Mouse (Mus musculus): ENCODE measurements around the gene D430041D05Rik. TPM values are rescaled to one million over a fixed set of nuclear protein-coding genes. Genes with fewer than 3 reads are reported as not detected.

Gene D430041D05Rik
- polyA plus RNA-seq, 1 experiment, result 46.7 TPM

GRCm38 (mm10) chr2:104436226-104436625 is 25.4 kb upstream of the D430041D05Rik start:
- TF ChIP-seq POLR2A (IDR thresholded peaks at IDR 0.05; ENCODE audit: extremely low read depth, insufficient read depth, low read length), result no peak
- TF ChIP-seq CTCF (IDR thresholded peaks at IDR 0.05; ENCODE audit: extremely low read depth, insufficient read depth, low read length), result no peak
- no peak overlapping the region for H3K27ac ChIP-seq (ENCODE audit: insufficient read depth, low read length)
- H3K4me3 ChIP-seq (ENCODE audit: insufficient read depth, low read length), result no peak overlapping the region
- no peaks in the 10 kb centered on the region for H3K4me1 ChIP-seq (ENCODE audit: control insufficient read depth, insufficient read depth, low read length)

- no peak for TF ChIP-seq CTCF (IDR thresholded peaks at IDR 0.05; ENCODE audit: extremely low read depth, insufficient read depth, low read length)
- no peak for TF ChIP-seq POLR2A (IDR thresholded peaks at IDR 0.05; ENCODE audit: extremely low read depth, insufficient read depth, low read length)
- H3K4me3 ChIP-seq (ENCODE audit: insufficient read depth, low read length), result no peak overlapping the region
- no peak overlapping the region for H3K27ac ChIP-seq (ENCODE audit: insufficient read depth, low read length)
- peaks cover 2% of the 10 kb centered on the region; the same call in 1 of the 2 replicates for H3K4me1 ChIP-seq (ENCODE audit: control insufficient read depth, insufficient read depth, low read length)
These were observed 20.3 kb upstream of the D430041D05Rik start for GRCm38 (mm10) chr2:104431067-104431466.

GRCm38 (mm10) chr2:104430566-104430965 is 19.8 kb upstream of the D430041D05Rik start:
- H3K27ac ChIP-seq (ENCODE audit: insufficient read depth, low read length), result no peak overlapping the region
- TF ChIP-seq CTCF (IDR thresholded peaks at IDR 0.05; ENCODE audit: extremely low read depth, insufficient read depth, low read length) (no peak), POLR2A (IDR thresholded peaks at IDR 0.05; ENCODE audit: extremely low read depth, insufficient read depth, low read length) (no peak)
- H3K4me3 ChIP-seq (ENCODE audit: insufficient read depth, low read length), result no peak overlapping the region
- peaks cover 2% of the 10 kb centered on the region; the same call in 1 of the 2 replicates for H3K4me1 ChIP-seq (ENCODE audit: control insufficient read depth, insufficient read depth, low read length)

- TF ChIP-seq CTCF (IDR thresholded peaks at IDR 0.05; ENCODE audit: extremely low read depth, insufficient read depth, low read length), result no peak
- no peak for TF ChIP-seq POLR2A (IDR thresholded peaks at IDR 0.05; ENCODE audit: extremely low read depth, insufficient read depth, low read length)
- H3K4me3 ChIP-seq (ENCODE audit: insufficient read depth, low read length), result no peak overlapping the region
- no peak overlapping the region for H3K27ac ChIP-seq (ENCODE audit: insufficient read depth, low read length)
- peaks cover 2% of the 10 kb centered on the region; the same call in 1 of the 2 replicates for H3K4me1 ChIP-seq (ENCODE audit: control insufficient read depth, insufficient read depth, low read length)
These were observed 15.3 kb upstream of the D430041D05Rik start for GRCm38 (mm10) chr2:104426112-104426511.

GRCm38 (mm10) chr2:104422230-104422629 is 11.4 kb upstream of the D430041D05Rik start:
- Histone ChIP-seq H3K4me3 (ENCODE audit: insufficient read depth, low read length) (no peak overlapping the region), H3K4me1 (ENCODE audit: control insufficient read depth, insufficient read depth, low read length) (peaks cover under 1% of the 10 kb centered on the region; the same call in 1 of the 2 replicates), H3K27ac (ENCODE audit: insufficient read depth, low read length) (no peak overlapping the region)
- TF ChIP-seq POLR2A (IDR thresholded peaks at IDR 0.05; ENCODE audit: extremely low read depth, insufficient read depth, low read length), result no peak
- no peak for TF ChIP-seq CTCF (IDR thresholded peaks at IDR 0.05; ENCODE audit: extremely low read depth, insufficient read depth, low read length)

GRCm38 (mm10) chr2:104420805-104421204 is 10.0 kb upstream of the D430041D05Rik start:
- TF ChIP-seq CTCF (IDR thresholded peaks at IDR 0.05; ENCODE audit: extremely low read depth, insufficient read depth, low read length) (no peak), POLR2A (IDR thresholded peaks at IDR 0.05; ENCODE audit: extremely low read depth, insufficient read depth, low read length) (no peak)
- H3K4me3 ChIP-seq (ENCODE audit: insufficient read depth, low read length), result no peak overlapping the region
- H3K4me1 ChIP-seq (ENCODE audit: control insufficient read depth, insufficient read depth, low read length), result no peaks in the 10 kb centered on the region
- no peak overlapping the region for H3K27ac ChIP-seq (ENCODE audit: insufficient read depth, low read length)

GRCm38 (mm10) chr2:104419999-104420398 is 9.2 kb upstream of the D430041D05Rik start:
- no peaks in the 10 kb centered on the region for H3K4me1 ChIP-seq (ENCODE audit: control insufficient read depth, insufficient read depth, low read length)
- H3K4me3 ChIP-seq (ENCODE audit: insufficient read depth, low read length), result no peak overlapping the region
- no peak overlapping the region for H3K27ac ChIP-seq (ENCODE audit: insufficient read depth, low read length)
- no peak for TF ChIP-seq POLR2A (IDR thresholded peaks at IDR 0.05; ENCODE audit: extremely low read depth, insufficient read depth, low read length)
- TF ChIP-seq CTCF (IDR thresholded peaks at IDR 0.05; ENCODE audit: extremely low read depth, insufficient read depth, low read length), result no peak

GRCm38 (mm10) chr2:104419411-104419810 is 8.6 kb upstream of the D430041D05Rik start:
- Histone ChIP-seq H3K4me3 (ENCODE audit: insufficient read depth, low read length) (no peak overlapping the region), H3K27ac (ENCODE audit: insufficient read depth, low read length) (no peak overlapping the region), H3K4me1 (ENCODE audit: control insufficient read depth, insufficient read depth, low read length) (no peaks in the 10 kb centered on the region)
- TF ChIP-seq POLR2A (IDR thresholded peaks at IDR 0.05; ENCODE audit: extremely low read depth, insufficient read depth, low read length), result no peak
- no peak for TF ChIP-seq CTCF (IDR thresholded peaks at IDR 0.05; ENCODE audit: extremely low read depth, insufficient read depth, low read length)

- Histone ChIP-seq H3K4me3 (ENCODE audit: insufficient read depth, low read length) (no peak overlapping the region), H3K4me1 (ENCODE audit: control insufficient read depth, insufficient read depth, low read length) (peaks cover 7% of the 10 kb centered on the region), H3K27ac (ENCODE audit: insufficient read depth, low read length) (peak overlapping the region; percentile 38; the same call in 1 of the 2 replicates)
- TF ChIP-seq CTCF (IDR thresholded peaks at IDR 0.05; ENCODE audit: extremely low read depth, insufficient read depth, low read length) (no peak), POLR2A (IDR thresholded peaks at IDR 0.05; ENCODE audit: extremely low read depth, insufficient read depth, low read length) (no peak)
These were observed 2.2 kb upstream of the D430041D05Rik start for GRCm38 (mm10) chr2:104413011-104413410.

GRCm38 (mm10) chr2:104412496-104412895 is 1.7 kb upstream of the D430041D05Rik start:
- H3K4me3 ChIP-seq (ENCODE audit: insufficient read depth, low read length), result no peak overlapping the region
- no peak for TF ChIP-seq CTCF (IDR thresholded peaks at IDR 0.05; ENCODE audit: extremely low read depth, insufficient read depth, low read length)
- no peak for TF ChIP-seq POLR2A (IDR thresholded peaks at IDR 0.05; ENCODE audit: extremely low read depth, insufficient read depth, low read length)
- no peak overlapping the region for H3K27ac ChIP-seq (ENCODE audit: insufficient read depth, low read length)
- peaks cover 10% of the 10 kb centered on the region for H3K4me1 ChIP-seq (ENCODE audit: control insufficient read depth, insufficient read depth, low read length)
